ENCODE assay signal across 25 mouse cellular contexts in genomic region chr6:137843337-137843736, GRCm38 (mm10).
DNase-seq lines count a peak whose midpoint lies in the region; ATAC-seq lines count a peak whose summit lies in the region.
"Had no signal": no experiment of that assay in that cellular context is flagged by ENCODE, and none has a peak within 500 bp of the region (broad histone marks: within the 10 kb centered on the region; RNA-seq: fewer than 3 reads in every experiment).

No protein-coding gene starts in this region.

- ATAC-seq in frontal cortex, adult (ENCODE audit: low TSS enrichment), result peak; percentile 94
- ATAC-seq in kidney, embryonic 14.5 days (ENCODE audit: low FRiP score, low TSS enrichment), result no peak
- ATAC-seq: forebrain, postnatal 0 days; midbrain, embryonic 16.5 days; Patski had no signal

- no peak for DNase-seq in frontal cortex, postnatal 10 days (ENCODE audit: low spot score in 2 of 2)
- peak; percentile 16 to 17 for DNase-seq in urinary bladder, adult 18-20 months (ENCODE audit: low spot score in 2 of 2)
- DNase-seq in urinary bladder, postnatal 10 days (ENCODE audit: low spot score), result no peak
- peak; percentile 31 for DNase-seq in adrenal gland, adult 8-10 months
- peak; percentile 19 for DNase-seq in telencephalon, adult 2 months (ENCODE audit: low read depth, low spot score)
- DNase-seq in natural killer cell, adult 2 months (ENCODE audit: low spot score in 2 of 2), result no peak
- DNase-seq: B cell, adult 2 months; cerebellum, postnatal 14 days; embryo, embryonic 11 days; forebrain, postnatal 0 days; gastrocnemius, adult 2 months; heart, postnatal 36 days; kidney, adult 8-10 months; kidney, postnatal 25 days; liver, embryonic 13.5 days; lung, embryonic 14.5 days; lung, postnatal 36 days; thymus, adult 2 months had no signal

- H3K27ac ChIP-seq in kidney, embryonic 14.5 days (ENCODE audit: low read depth, low read length), result no peak overlapping the region
- H3K27ac ChIP-seq: gastrocnemius, adult 2 months; hindbrain, embryonic 14.5 days; limb, embryonic 13.5 days; liver, embryonic 13.5 days; stomach, embryonic 15.5 days had no signal

- H3K9ac ChIP-seq in kidney, embryonic 14.5 days (ENCODE audit: low read depth, low read length), result no peak overlapping the region
- H3K9ac ChIP-seq: forebrain, postnatal 0 days; hindbrain, embryonic 14.5 days; limb, embryonic 13.5 days; liver, embryonic 13.5 days; lung, embryonic 14.5 days; stomach, embryonic 15.5 days had no signal

- no peaks in the 10 kb centered on the region for H3K27me3 ChIP-seq in kidney, embryonic 14.5 days (ENCODE audit: control insufficient read depth, insufficient read depth, low read length)
- H3K27me3 ChIP-seq: limb, embryonic 13.5 days; liver, embryonic 13.5 days; Patski; stomach, embryonic 15.5 days had no signal

- no peak overlapping the region for H3K4me3 ChIP-seq in kidney, embryonic 14.5 days (ENCODE audit: low read length)
- H3K4me3 ChIP-seq: gastrocnemius, adult 2 months; limb, embryonic 13.5 days; liver, embryonic 13.5 days; stomach, embryonic 15.5 days had no signal

- no peak overlapping the region for H3K4me2 ChIP-seq in kidney, embryonic 14.5 days (replicated peaks; ENCODE audit: low read depth, low read length)
- H3K4me2 ChIP-seq: hindbrain, embryonic 14.5 days; limb, embryonic 13.5 days; liver, embryonic 13.5 days; lung, embryonic 14.5 days; stomach, embryonic 15.5 days had no signal

- H3K9me3 ChIP-seq in kidney, embryonic 14.5 days (ENCODE audit: control insufficient read depth, low read length), result no peaks in the 10 kb centered on the region
- H3K9me3 ChIP-seq: limb, embryonic 13.5 days; liver, embryonic 13.5 days; stomach, embryonic 15.5 days had no signal

- WGBS in kidney, embryonic 14.5 days, result 80% methylated on average over 3 of the region's 3 CpGs

- no peaks in the 10 kb centered on the region for H3K36me3 ChIP-seq in kidney, embryonic 14.5 days (ENCODE audit: control insufficient read depth, insufficient read depth, low read length)
- H3K36me3 ChIP-seq: limb, embryonic 13.5 days; stomach, embryonic 15.5 days had no signal

- no peaks in the 10 kb centered on the region for H3K4me1 ChIP-seq in kidney, embryonic 14.5 days (ENCODE audit: control insufficient read depth, insufficient read depth, low read length)
- H3K4me1 ChIP-seq: limb, embryonic 13.5 days; liver, embryonic 13.5 days; stomach, embryonic 15.5 days had no signal

Comparison
In these comparisons a context has a peak if more than half of its experiments do, and no peak if none do; other contexts are left out.
1. DNase-seq: peak in urinary bladder, adult 18-20 months (2 of 2), adrenal gland, adult 8-10 months (single experiment) and telencephalon, adult 2 months (single experiment); none in frontal cortex, postnatal 10 days (0 of 2), urinary bladder, postnatal 10 days (single experiment) and natural killer cell, adult 2 months (0 of 2).